Mouse (Mus musculus) lung, postnatal 36 days (tissue): Measurements from ENCODE around the gene Engase.
A peak's percentile ranks its signal among the peaks of the same experiment; 100 is the strongest.

ENCODE experiments used
- DNase-seq: peaks from one replicate; pipeline ENCODE4 v3.0.0; 2022; ENCODE audit warnings: mixed read lengths

Gene Engase

GRCm38 (mm10) chr11:118476396-118477373 is at the start of gene Engase:
TSS of gene Engase (plus strand) at chr11:118476829.
- DNase-seq: peak; percentile 98

- no peak for DNase-seq
Observed at GRCm38 (mm10) chr11:118427266-118427779, 49.3 kb upstream of the Engase start.

GRCm38 (mm10) chr11:118427986-118428385 is 48.6 kb upstream of the Engase start, which contains the start of gene C1qtnf1:
TSS of gene C1qtnf1 (plus strand) at chr11:118428203.
- DNase-seq: no peak

- no peak for DNase-seq
Observed at GRCm38 (mm10) chr11:118428460-118428868, 48.2 kb upstream of the Engase start.

GRCm38 (mm10) chr11:118428944-118429709 is 47.5 kb upstream of the Engase start:
- no peak for DNase-seq

- no peak for DNase-seq
Observed at GRCm38 (mm10) chr11:118430291-118430885, 46.2 kb upstream of the Engase start.

- no peak for DNase-seq
Observed at GRCm38 (mm10) chr11:118431100-118431948, 45.3 kb upstream of the Engase start.

- DNase-seq: no peak
Observed at GRCm38 (mm10) chr11:118433398-118433868, 43.2 kb upstream of the Engase start.

- DNase-seq: no peak
Observed at GRCm38 (mm10) chr11:118434093-118434492, 42.5 kb upstream of the Engase start.

- DNase-seq: no peak
Observed at GRCm38 (mm10) chr11:118436471-118436935, 40.1 kb upstream of the Engase start.

- DNase-seq: peak; percentile 61
Observed at GRCm38 (mm10) chr11:118438665-118439414, 37.8 kb upstream of the Engase start.

- DNase-seq: no peak
Observed at GRCm38 (mm10) chr11:118442691-118443090, 33.9 kb upstream of the Engase start.

- peak; percentile 83 for DNase-seq
Observed at GRCm38 (mm10) chr11:118443201-118443970, 33.2 kb upstream of the Engase start.

- DNase-seq: peak; percentile 73
Observed at GRCm38 (mm10) chr11:118445843-118446242, 30.8 kb upstream of the Engase start.

- DNase-seq: no peak
Observed at GRCm38 (mm10) chr11:118447346-118447745, 29.3 kb upstream of the Engase start.

GRCm38 (mm10) chr11:118448385-118448784 is 28.2 kb upstream of the Engase start:
- DNase-seq: no peak

- DNase-seq: peak; percentile 41
Observed at GRCm38 (mm10) chr11:118451211-118451610, 25.4 kb upstream of the Engase start.

GRCm38 (mm10) chr11:118452955-118453354 is 23.7 kb upstream of the Engase start:
- no peak for DNase-seq

- peak; percentile 16 for DNase-seq
Observed at GRCm38 (mm10) chr11:118453886-118454671, 22.6 kb upstream of the Engase start.
